Mouse (Mus musculus): ENCODE results near the gene St3gal3. TPM values are rescaled to one million over a fixed set of nuclear protein-coding genes. Genes with fewer than 3 reads are reported as not detected.

Gene St3gal3
- polyA plus RNA-seq, 1 experiment from 2014 or later, result 6.2 TPM

GRCm38 (mm10) chr4:118025931-118026330 is 108.8 kb downstream of the St3gal3 start:
- 14% methylated on average over 7 of the region's 7 CpGs for WGBS
- Histone ChIP-seq H3K4me1 (ENCODE audit: control insufficient read depth in 2 of 2, insufficient read depth in 2 of 2, low read length in 2 of 2) (peaks cover 6 to 12% of the 10 kb centered on the region in 2 experiments; a peak in 3 of 4 replicates), H3K27ac (replicated peaks in 1 of 2; ENCODE audit: control insufficient read depth in 1 of 2, insufficient read depth in 1 of 2, low read depth in 2 of 2, low read length in 2 of 2) (no peak overlapping the region), H3K36me3 (ENCODE audit: control insufficient read depth, insufficient read depth, low read length) (no peaks in the 10 kb centered on the region), H3K4me3 (ENCODE audit: control insufficient read depth in 1 of 2, insufficient read depth in 1 of 2, low read depth in 1 of 2, low read length in 2 of 2) (no peak overlapping the region), H3K9ac (ENCODE audit: low read length) (no peak overlapping the region), H3K27me3 (ENCODE audit: control insufficient read depth, insufficient read depth, low read length) (no peaks in the 10 kb centered on the region), H3K9me3 (ENCODE audit: control insufficient read depth, low read length) (no peaks in the 10 kb centered on the region), H3K4me2 (ENCODE audit: low read length) (no peak overlapping the region)
- ATAC-seq (ENCODE audit: insufficient number of reproducible peaks, insufficient read depth, low FRiP score, low read depth), result no peak

- peaks cover 6 to 12% of the 10 kb centered on the region in 2 experiments; a peak in 3 of 4 replicates for H3K4me1 ChIP-seq (ENCODE audit: control insufficient read depth in 2 of 2, insufficient read depth in 2 of 2, low read length in 2 of 2)
- H3K4me3 ChIP-seq (ENCODE audit: control insufficient read depth in 1 of 2, insufficient read depth in 1 of 2, low read depth in 1 of 2, low read length in 2 of 2), result no peak overlapping the region
- ATAC-seq (ENCODE audit: insufficient number of reproducible peaks, insufficient read depth, low FRiP score, low read depth), result no peak
- H3K9me3 ChIP-seq (ENCODE audit: control insufficient read depth, low read length), result no peaks in the 10 kb centered on the region
- no peaks in the 10 kb centered on the region for H3K36me3 ChIP-seq (ENCODE audit: control insufficient read depth, insufficient read depth, low read length)
- no peak overlapping the region for H3K27ac ChIP-seq (replicated peaks in 1 of 2; ENCODE audit: control insufficient read depth in 1 of 2, insufficient read depth in 1 of 2, low read depth in 2 of 2, low read length in 2 of 2)
- WGBS, result 90% methylated on average over 7 of the region's 7 CpGs
- no peak overlapping the region for H3K4me2 ChIP-seq (ENCODE audit: low read length)
- no peaks in the 10 kb centered on the region for H3K27me3 ChIP-seq (ENCODE audit: control insufficient read depth, insufficient read depth, low read length)
- H3K9ac ChIP-seq (ENCODE audit: low read length), result no peak overlapping the region
Measured at GRCm38 (mm10) chr4:118025381-118025780, 109.3 kb downstream of the St3gal3 start.

DNA sequence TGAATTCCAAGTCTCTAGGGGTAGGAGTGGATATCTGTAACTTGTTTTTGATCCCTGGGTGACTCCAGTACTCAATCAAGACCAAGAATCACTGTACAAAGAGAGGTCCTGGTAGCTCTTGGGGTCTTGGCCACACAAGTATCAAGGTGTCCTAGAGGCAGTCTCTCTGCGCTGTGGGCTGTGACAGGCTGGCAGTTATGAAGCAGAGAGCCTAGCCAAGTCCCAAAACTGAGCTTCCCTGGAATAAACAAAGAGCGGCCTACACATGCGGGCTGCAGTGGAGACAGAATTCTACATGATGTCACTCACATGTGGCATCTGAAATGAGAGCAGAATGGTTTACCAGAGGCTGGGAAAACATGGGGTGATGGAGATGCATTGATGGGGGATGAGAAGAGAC is 111.9 kb downstream of the St3gal3 start:
- 89% methylated on average over 3 of the region's 3 CpGs for WGBS
- Histone ChIP-seq H3K9me3 (ENCODE audit: control insufficient read depth, low read length) (no peaks in the 10 kb centered on the region), H3K4me2 (ENCODE audit: low read length) (no peak overlapping the region), H3K36me3 (ENCODE audit: control insufficient read depth, insufficient read depth, low read length) (no peaks in the 10 kb centered on the region), H3K27me3 (ENCODE audit: control insufficient read depth, insufficient read depth, low read length) (no peaks in the 10 kb centered on the region), H3K4me3 (ENCODE audit: control insufficient read depth in 1 of 2, insufficient read depth in 1 of 2, low read depth in 1 of 2, low read length in 2 of 2) (no peak overlapping the region), H3K4me1 (ENCODE audit: control insufficient read depth in 2 of 2, insufficient read depth in 2 of 2, low read length in 2 of 2) (peaks cover 7 to 15% of the 10 kb centered on the region in 2 experiments; a peak in 3 of 4 replicates), H3K27ac (replicated peaks in 1 of 2; ENCODE audit: control insufficient read depth in 1 of 2, insufficient read depth in 1 of 2, low read depth in 2 of 2, low read length in 2 of 2) (no peak overlapping the region; a peak in 1 of 4 replicates), H3K9ac (ENCODE audit: low read length) (no peak overlapping the region)
- ATAC-seq (ENCODE audit: insufficient number of reproducible peaks, insufficient read depth, low FRiP score, low read depth), result no peak

DNA sequence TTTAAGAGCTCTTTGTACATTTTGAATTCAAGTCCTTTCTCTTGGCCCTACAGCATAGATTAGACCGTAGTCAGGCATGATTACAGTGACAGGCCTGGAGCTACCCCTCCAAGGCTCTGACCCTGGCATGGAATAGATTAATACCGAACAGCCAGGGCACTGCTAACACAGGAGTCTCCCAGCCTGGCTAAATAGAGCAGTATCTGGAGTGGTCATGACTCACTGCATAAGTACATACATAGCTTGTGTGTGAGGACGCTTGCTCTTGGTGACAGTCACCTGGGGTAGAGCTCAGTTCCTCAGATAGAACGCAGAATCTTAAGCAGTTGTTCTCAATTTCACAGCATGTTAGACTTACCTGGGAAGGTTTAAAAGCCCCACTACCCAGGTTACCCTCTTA is 112.3 kb downstream of the St3gal3 start:
- no peaks in the 10 kb centered on the region for H3K27me3 ChIP-seq (ENCODE audit: control insufficient read depth, insufficient read depth, low read length)
- 43% methylated on average over 4 of the region's 4 CpGs for WGBS
- H3K27ac ChIP-seq (replicated peaks in 1 of 2; ENCODE audit: control insufficient read depth in 1 of 2, insufficient read depth in 1 of 2, low read depth in 2 of 2, low read length in 2 of 2), result no peak overlapping the region; a peak in 1 of 4 replicates
- no peaks in the 10 kb centered on the region for H3K9me3 ChIP-seq (ENCODE audit: control insufficient read depth, low read length)
- H3K36me3 ChIP-seq (ENCODE audit: control insufficient read depth, insufficient read depth, low read length), result no peaks in the 10 kb centered on the region
- H3K9ac ChIP-seq (ENCODE audit: low read length), result no peak overlapping the region
- H3K4me2 ChIP-seq (ENCODE audit: low read length), result no peak overlapping the region
- peak; percentile 29; the same call in 1 of the 2 replicates for ATAC-seq (ENCODE audit: insufficient number of reproducible peaks, insufficient read depth, low FRiP score, low read depth)
- no peak overlapping the region for H3K4me3 ChIP-seq (ENCODE audit: control insufficient read depth in 1 of 2, insufficient read depth in 1 of 2, low read depth in 1 of 2, low read length in 2 of 2)
- H3K4me1 ChIP-seq (ENCODE audit: control insufficient read depth in 2 of 2, insufficient read depth in 2 of 2, low read length in 2 of 2), result peaks cover 7 to 15% of the 10 kb centered on the region in 2 experiments; a peak in 3 of 4 replicates

DNA sequence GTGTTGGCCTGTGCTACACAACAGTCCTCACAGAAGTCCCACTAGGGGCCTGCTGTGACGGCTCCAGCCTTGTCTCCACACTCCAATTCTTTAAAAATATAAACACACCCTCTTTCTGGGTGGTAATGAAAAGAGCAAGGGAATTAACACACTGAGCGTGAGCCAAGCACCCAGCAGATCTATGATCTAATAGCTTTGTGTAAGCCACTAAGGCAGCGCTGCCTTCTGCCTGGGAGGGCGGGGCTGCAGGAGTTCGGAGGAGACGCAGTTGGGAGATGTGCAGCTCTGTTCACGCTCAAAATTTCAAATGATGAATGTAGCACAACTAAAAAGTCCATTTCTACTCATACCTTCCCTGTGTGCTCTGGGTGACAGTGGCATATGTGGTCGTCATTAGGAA is 115.1 kb downstream of the St3gal3 start:
- H3K36me3 ChIP-seq (ENCODE audit: control insufficient read depth, insufficient read depth, low read length), result no peaks in the 10 kb centered on the region
- no peaks in the 10 kb centered on the region for H3K27me3 ChIP-seq (ENCODE audit: control insufficient read depth, insufficient read depth, low read length)
- H3K27ac ChIP-seq (replicated peaks in 1 of 2; ENCODE audit: control insufficient read depth in 1 of 2, insufficient read depth in 1 of 2, low read depth in 2 of 2, low read length in 2 of 2), result no peak overlapping the region
- no peak for ATAC-seq (ENCODE audit: insufficient number of reproducible peaks, insufficient read depth, low FRiP score, low read depth)
- no peak overlapping the region for H3K4me3 ChIP-seq (ENCODE audit: control insufficient read depth in 1 of 2, insufficient read depth in 1 of 2, low read depth in 1 of 2, low read length in 2 of 2)
- 0 out of 2 replicates have a peak overlapping the region, but pooled peaks have one; percentile 21 for H3K9ac ChIP-seq (ENCODE audit: low read length)
- H3K9me3 ChIP-seq (ENCODE audit: control insufficient read depth, low read length), result no peaks in the 10 kb centered on the region
- WGBS, result 76% methylated on average over 8 of the region's 8 CpGs
- H3K4me2 ChIP-seq (ENCODE audit: low read length), result no peak overlapping the region
- peaks cover 19 to 22% of the 10 kb centered on the region in 2 experiments for H3K4me1 ChIP-seq (ENCODE audit: control insufficient read depth in 2 of 2, insufficient read depth in 2 of 2, low read length in 2 of 2)

DNA sequence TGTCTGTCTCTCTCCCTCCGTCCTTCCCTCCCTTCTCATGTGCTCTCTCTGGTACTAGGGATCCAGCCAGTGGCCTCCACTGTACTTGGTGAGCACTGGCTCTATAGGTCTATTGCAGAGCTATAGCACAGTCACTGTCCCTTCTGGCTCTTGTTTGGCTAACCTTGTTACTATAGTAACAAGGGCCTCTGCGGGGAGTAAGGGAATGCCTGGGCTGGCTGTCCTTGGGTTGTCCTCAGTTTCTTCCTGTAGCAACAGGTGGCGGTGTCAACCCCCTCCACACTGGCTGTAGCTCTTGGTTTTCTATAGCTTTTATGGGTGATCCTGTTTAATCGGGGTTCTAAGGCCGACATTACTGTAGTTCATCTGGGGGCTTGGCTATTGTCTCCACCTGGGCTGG is 115.5 kb downstream of the St3gal3 start:
- peak; percentile 44; the same call in 1 of the 2 replicates for ATAC-seq (ENCODE audit: insufficient number of reproducible peaks, insufficient read depth, low FRiP score, low read depth)
- H3K27ac ChIP-seq (replicated peaks in 1 of 2; ENCODE audit: control insufficient read depth in 1 of 2, insufficient read depth in 1 of 2, low read depth in 2 of 2, low read length in 2 of 2), result no peak overlapping the region

GRCm38 (mm10) chr4:118017021-118017805 is 117.5 kb downstream of the St3gal3 start:
- no peak overlapping the region for H3K9ac ChIP-seq (ENCODE audit: low read length)
- peaks cover 20 to 23% of the 10 kb centered on the region in 2 experiments for H3K4me1 ChIP-seq (ENCODE audit: control insufficient read depth in 2 of 2, insufficient read depth in 2 of 2, low read length in 2 of 2)
- no peaks in the 10 kb centered on the region for H3K36me3 ChIP-seq (ENCODE audit: control insufficient read depth, insufficient read depth, low read length)
- H3K27me3 ChIP-seq (ENCODE audit: control insufficient read depth, insufficient read depth, low read length), result no peaks in the 10 kb centered on the region
- no peak overlapping the region for H3K4me2 ChIP-seq (ENCODE audit: low read length)
- no peak overlapping the region for H3K4me3 ChIP-seq (ENCODE audit: control insufficient read depth in 1 of 2, insufficient read depth in 1 of 2, low read depth in 1 of 2, low read length in 2 of 2)
- no peak overlapping the region for H3K27ac ChIP-seq (replicated peaks in 1 of 2; ENCODE audit: control insufficient read depth in 1 of 2, insufficient read depth in 1 of 2, low read depth in 2 of 2, low read length in 2 of 2)
- ATAC-seq (ENCODE audit: insufficient number of reproducible peaks, insufficient read depth, low FRiP score, low read depth), result no peak
- WGBS, result 84% methylated on average over 16 of the region's 16 CpGs
- H3K9me3 ChIP-seq (ENCODE audit: control insufficient read depth, low read length), result no peaks in the 10 kb centered on the region

More for the DNA sequence above, 115.5 kb downstream of the St3gal3 start:
- peaks cover 22% of the 10 kb centered on the region in 2 experiments for H3K4me1 ChIP-seq (ENCODE audit: control insufficient read depth in 2 of 2, insufficient read depth in 2 of 2, low read length in 2 of 2)
- no peak overlapping the region for H3K4me2 ChIP-seq (ENCODE audit: low read length)
- no peaks in the 10 kb centered on the region for H3K9me3 ChIP-seq (ENCODE audit: control insufficient read depth, low read length)
- no peaks in the 10 kb centered on the region for H3K36me3 ChIP-seq (ENCODE audit: control insufficient read depth, insufficient read depth, low read length)
- H3K9ac ChIP-seq (ENCODE audit: low read length), result 0 out of 2 replicates have a peak overlapping the region, but pooled peaks have one; percentile 21
- H3K27me3 ChIP-seq (ENCODE audit: control insufficient read depth, insufficient read depth, low read length), result no peaks in the 10 kb centered on the region
- H3K4me3 ChIP-seq (ENCODE audit: control insufficient read depth in 1 of 2, insufficient read depth in 1 of 2, low read depth in 1 of 2, low read length in 2 of 2), result no peak overlapping the region
- WGBS, result 56% methylated on average over 5 of the region's 5 CpGs

Data from heart, embryonic 14.5 days (tissue).